Mouse (Mus musculus): Measurements from ENCODE around the gene Pir. TPM values are rescaled to one million over a fixed set of nuclear protein-coding genes. Genes with fewer than 3 reads are reported as not detected.

The Pir gene
- 2.9 and 3.1 TPM in 2 replicates for polyA plus RNA-seq (2015; fragmentation: Nextera tagmentation; extraction: Ambion mirVana)

GRCm38 (mm10) chrX:164269285-164269761 is at the start of gene Pir:
Gene Pir, plus strand, starts transcription at chrX:164269371.
- Histone ChIP-seq H3K27ac (no peak within 1 kb of the TSS), H3K9ac (no peak within 1 kb of the TSS; the same call in 1 of the 2 replicates), H3K4me2 (peak within 1 kb of the TSS; percentile 54), H3K9me3 (no peaks in the 10 kb centered on the region), H3K36me3 (replicated peaks) (no peaks in the 10 kb centered on the region), H3K27me3 (replicated peaks) (peaks cover 2% of the 10 kb centered on the region; the same call in 1 of the 2 replicates), H3K4me3 (peak within 1 kb of the TSS; percentile 39), H3K4me1 (no peaks in the 10 kb centered on the region)
- peak; percentile 84 for ATAC-seq (replicated peaks)
- WGBS, result 17% methylated on average over 20 of the region's 20 CpGs

- no peak for ATAC-seq (replicated peaks)
- no peak overlapping the region for H3K27ac ChIP-seq
- no peak overlapping the region for H3K4me2 ChIP-seq
- no peaks in the 10 kb centered on the region for H3K9me3 ChIP-seq
- 64% methylated on average over 2 of the region's 2 CpGs for WGBS
- no peaks in the 10 kb centered on the region for H3K4me1 ChIP-seq
- H3K9ac ChIP-seq, result no peak overlapping the region
- H3K27me3 ChIP-seq (replicated peaks), result no peaks in the 10 kb centered on the region; the same call in 1 of the 2 replicates
- no peak overlapping the region for H3K4me3 ChIP-seq
- H3K36me3 ChIP-seq (replicated peaks), result no peaks in the 10 kb centered on the region
Observed at GRCm38 (mm10) chrX:164221989-164222388, 47.2 kb upstream of the Pir start.

GRCm38 (mm10) chrX:164233380-164233779 is 35.8 kb upstream of the Pir start:
- WGBS, result 65% methylated on average over 8 of the region's 8 CpGs
- H3K9ac ChIP-seq, result no peak overlapping the region
- no peaks in the 10 kb centered on the region for H3K9me3 ChIP-seq
- H3K36me3 ChIP-seq (replicated peaks), result no peaks in the 10 kb centered on the region
- H3K4me1 ChIP-seq, result no peaks in the 10 kb centered on the region
- H3K4me2 ChIP-seq, result no peak overlapping the region
- H3K27me3 ChIP-seq (replicated peaks), result no peaks in the 10 kb centered on the region
- ATAC-seq (replicated peaks), result no peak
- no peak overlapping the region for H3K4me3 ChIP-seq
- H3K27ac ChIP-seq, result no peak overlapping the region

GRCm38 (mm10) chrX:164245714-164246113 is 23.5 kb upstream of the Pir start:
- no peak overlapping the region for H3K9ac ChIP-seq
- H3K9me3 ChIP-seq, result no peaks in the 10 kb centered on the region
- H3K4me3 ChIP-seq, result no peak overlapping the region
- WGBS, result 27% methylated on average over 5 of the region's 5 CpGs
- H3K36me3 ChIP-seq (replicated peaks), result no peaks in the 10 kb centered on the region
- ATAC-seq (replicated peaks), result no peak; the same call in 1 of the 2 replicates
- no peak overlapping the region for H3K4me2 ChIP-seq
- no peaks in the 10 kb centered on the region for H3K4me1 ChIP-seq
- no peak overlapping the region for H3K27ac ChIP-seq
- peaks cover 6% of the 10 kb centered on the region; the same call in 1 of the 2 replicates for H3K27me3 ChIP-seq (replicated peaks)

- H3K36me3 ChIP-seq (replicated peaks), result no peaks in the 10 kb centered on the region
- H3K9ac ChIP-seq, result no peak overlapping the region
- H3K27ac ChIP-seq, result no peak overlapping the region
- no peak overlapping the region for H3K4me3 ChIP-seq
- peaks cover 6% of the 10 kb centered on the region; the same call in 1 of the 2 replicates for H3K27me3 ChIP-seq (replicated peaks)
- no peaks in the 10 kb centered on the region for H3K4me1 ChIP-seq
- ATAC-seq (replicated peaks), result no peak
- no peaks in the 10 kb centered on the region for H3K9me3 ChIP-seq
- WGBS, result 60% methylated on average over 2 of the region's 2 CpGs
- H3K4me2 ChIP-seq, result no peak overlapping the region
Observed at GRCm38 (mm10) chrX:164246722-164247121, 22.4 kb upstream of the Pir start.

GRCm38 (mm10) chrX:164256527-164256926 is 12.6 kb upstream of the Pir start:
- WGBS, result 83% methylated on average over 3 of the region's 3 CpGs
- Histone ChIP-seq H3K4me2 (no peak overlapping the region), H3K27ac (no peak overlapping the region), H3K36me3 (replicated peaks) (no peaks in the 10 kb centered on the region), H3K9ac (no peak overlapping the region), H3K4me3 (no peak overlapping the region), H3K9me3 (no peaks in the 10 kb centered on the region), H3K4me1 (no peaks in the 10 kb centered on the region), H3K27me3 (replicated peaks) (peaks cover 3% of the 10 kb centered on the region; the same call in 1 of the 2 replicates)
- ATAC-seq (replicated peaks), result no peak

- H3K4me1 ChIP-seq, result no peaks in the 10 kb centered on the region
- no peak within 1 kb of the TSS for H3K4me2 ChIP-seq
- H3K27ac ChIP-seq, result no peak within 1 kb of the TSS
- no peak for ATAC-seq (replicated peaks)
- no peak within 1 kb of the TSS for H3K9ac ChIP-seq
- 77% methylated on average over 8 of the region's 8 CpGs for WGBS
- H3K27me3 ChIP-seq (replicated peaks), result no peaks in the 10 kb centered on the region; the same call in 1 of the 2 replicates
- no peak within 1 kb of the TSS for H3K4me3 ChIP-seq
- no peaks in the 10 kb centered on the region for H3K9me3 ChIP-seq
- H3K36me3 ChIP-seq (replicated peaks), result no peaks in the 10 kb centered on the region
Observed at GRCm38 (mm10) chrX:164258057-164258456, 11.1 kb upstream of the Pir start, which contains the start of gene Bmx. Gene Bmx, minus strand, starts transcription at chrX:164258193.

GRCm38 (mm10) chrX:164258662-164259061 is 10.5 kb upstream of the Pir start:
- Histone ChIP-seq H3K9me3 (no peaks in the 10 kb centered on the region), H3K27me3 (replicated peaks) (no peaks in the 10 kb centered on the region; the same call in 1 of the 2 replicates), H3K27ac (no peak overlapping the region), H3K4me1 (no peaks in the 10 kb centered on the region), H3K4me3 (no peak overlapping the region), H3K36me3 (replicated peaks) (no peaks in the 10 kb centered on the region), H3K4me2 (no peak overlapping the region), H3K9ac (no peak overlapping the region)
- WGBS, result 85% methylated on average over 5 of the region's 5 CpGs
- no peak for ATAC-seq (replicated peaks)

- WGBS, result 42% methylated on average over 2 of the region's 2 CpGs
- no peak overlapping the region for H3K4me2 ChIP-seq
- ATAC-seq (replicated peaks), result no peak
- no peaks in the 10 kb centered on the region for H3K36me3 ChIP-seq (replicated peaks)
- H3K9me3 ChIP-seq, result no peaks in the 10 kb centered on the region
- H3K4me3 ChIP-seq, result no peak overlapping the region
- H3K27ac ChIP-seq, result no peak overlapping the region
- no peak overlapping the region for H3K9ac ChIP-seq
- no peaks in the 10 kb centered on the region for H3K4me1 ChIP-seq
- peaks cover 2% of the 10 kb centered on the region; the same call in 1 of the 2 replicates for H3K27me3 ChIP-seq (replicated peaks)
Observed at GRCm38 (mm10) chrX:164262286-164262685, 6.9 kb upstream of the Pir start.

- no peak for ATAC-seq (replicated peaks)
- Histone ChIP-seq H3K27ac (no peak overlapping the region), H3K4me2 (no peak overlapping the region), H3K4me1 (no peaks in the 10 kb centered on the region), H3K9me3 (no peaks in the 10 kb centered on the region), H3K27me3 (replicated peaks) (peaks cover 2% of the 10 kb centered on the region; the same call in 1 of the 2 replicates), H3K9ac (no peak overlapping the region), H3K36me3 (replicated peaks) (no peaks in the 10 kb centered on the region), H3K4me3 (no peak overlapping the region)
- 9% methylated on average over 1 of the region's 1 CpGs for WGBS
Observed at GRCm38 (mm10) chrX:164264861-164265260, 4.3 kb upstream of the Pir start.

- H3K27ac ChIP-seq, result no peak overlapping the region
- H3K9ac ChIP-seq, result no peak overlapping the region
- no peaks in the 10 kb centered on the region; the same call in 1 of the 2 replicates for H3K27me3 ChIP-seq (replicated peaks)
- no peak overlapping the region for H3K4me2 ChIP-seq
- no peak for ATAC-seq (replicated peaks)
- no peaks in the 10 kb centered on the region for H3K36me3 ChIP-seq (replicated peaks)
- H3K4me3 ChIP-seq, result no peak overlapping the region
- WGBS, result 86% methylated on average over 3 of the region's 3 CpGs
- no peaks in the 10 kb centered on the region for H3K9me3 ChIP-seq
- no peaks in the 10 kb centered on the region for H3K4me1 ChIP-seq
Observed at GRCm38 (mm10) chrX:164270603-164271002, 1.4 kb downstream of the Pir start.

GRCm38 (mm10) chrX:164275536-164275935 is 6.4 kb downstream of the Pir start:
- no peak overlapping the region for H3K9ac ChIP-seq
- no peaks in the 10 kb centered on the region; the same call in 1 of the 2 replicates for H3K27me3 ChIP-seq (replicated peaks)
- no peaks in the 10 kb centered on the region for H3K4me1 ChIP-seq
- no peak overlapping the region for H3K4me3 ChIP-seq
- no peak for ATAC-seq (replicated peaks)
- WGBS, result 55% methylated on average over 3 of the region's 3 CpGs
- no peaks in the 10 kb centered on the region for H3K9me3 ChIP-seq
- no peaks in the 10 kb centered on the region for H3K36me3 ChIP-seq (replicated peaks)
- no peak overlapping the region for H3K4me2 ChIP-seq
- no peak overlapping the region for H3K27ac ChIP-seq
